Mouse (Mus musculus) layer of hippocampus, postnatal 14 days (tissue): ENCODE data around the gene Dclk1. TPM values are rescaled to one million over a fixed set of nuclear protein-coding genes. Genes with fewer than 3 reads are reported as not detected.

Experiments used
- DNase-seq, 2 experiments: peaks; one replicate each; pipeline ENCODE4 v3.0.0; 2021 to 2022; ENCODE audit warnings: low spot score in 2 of 2, mixed read lengths in 1 of 2
- total RNA-seq, 2 experiments: library from RNA; stranded (reverse); gene quantifications; 2 replicates each; pipeline ENCODE4 v1.2.3; 2021

The Dclk1 gene
- total RNA-seq, 2 experiments from 2014 or later: 580 to 665 TPM

DNA sequence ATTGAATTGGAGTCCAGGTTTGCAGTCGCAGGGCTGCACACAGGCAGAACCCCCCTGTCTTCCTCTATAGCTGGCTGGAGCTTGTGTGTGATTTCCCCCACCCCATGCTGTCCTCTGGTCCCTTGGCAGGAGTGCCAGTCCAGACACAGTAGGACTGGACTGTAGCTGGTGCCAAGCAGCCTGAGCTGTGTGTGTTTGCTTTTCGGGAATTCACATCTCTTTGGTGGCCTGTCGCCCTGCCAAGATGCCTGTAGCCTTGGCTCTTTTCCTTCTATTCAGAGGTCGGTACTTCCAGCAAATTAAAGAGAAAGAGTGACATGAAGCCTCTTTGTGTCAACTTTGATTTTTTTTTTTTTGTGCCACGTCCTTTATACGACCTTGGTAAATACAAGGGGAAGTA lies 6.3 kb downstream of the Dclk1 start:
- DNase-seq: peak; percentile 62 to 81

DNA sequence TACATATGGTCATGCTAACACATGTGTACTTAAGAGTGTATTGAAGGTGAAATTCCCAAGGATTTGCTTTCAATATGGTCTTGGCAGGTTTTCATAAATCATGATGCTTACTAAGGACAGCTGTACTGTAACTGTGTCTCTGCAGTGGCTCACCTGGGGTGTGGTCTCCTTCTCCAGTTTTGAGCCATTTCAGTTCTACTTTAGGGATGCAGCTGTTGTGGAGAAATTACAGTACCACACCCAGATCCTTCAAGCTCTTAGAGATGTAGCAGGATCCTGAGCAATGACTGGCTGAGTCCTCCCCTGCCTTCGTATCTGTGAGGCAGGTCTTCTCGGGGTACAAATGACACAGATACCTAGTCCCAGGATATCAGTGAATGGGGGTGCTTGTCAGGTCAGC lies 8.5 kb downstream of the Dclk1 start:
- no peak for DNase-seq

DNA sequence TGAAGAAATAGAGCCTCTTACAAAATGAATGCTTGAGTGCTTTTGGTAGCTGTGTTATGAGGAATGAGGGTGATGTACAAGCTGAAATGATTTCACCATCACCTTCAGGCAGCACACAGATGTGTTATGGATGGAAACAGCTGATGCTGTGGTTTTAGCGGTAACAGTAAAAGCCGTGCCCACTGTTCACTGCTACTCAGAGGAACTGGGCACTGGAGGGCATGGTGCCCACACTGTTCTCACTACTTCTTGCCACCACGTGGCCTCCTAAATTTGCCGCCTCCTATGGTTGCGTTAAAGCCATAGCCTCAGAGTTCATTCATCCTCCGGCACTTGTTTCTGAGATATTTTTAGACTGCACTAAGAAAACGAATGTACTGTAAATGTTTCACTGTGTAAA lies 18.0 kb downstream of the Dclk1 start:
- no peak for DNase-seq

DNA sequence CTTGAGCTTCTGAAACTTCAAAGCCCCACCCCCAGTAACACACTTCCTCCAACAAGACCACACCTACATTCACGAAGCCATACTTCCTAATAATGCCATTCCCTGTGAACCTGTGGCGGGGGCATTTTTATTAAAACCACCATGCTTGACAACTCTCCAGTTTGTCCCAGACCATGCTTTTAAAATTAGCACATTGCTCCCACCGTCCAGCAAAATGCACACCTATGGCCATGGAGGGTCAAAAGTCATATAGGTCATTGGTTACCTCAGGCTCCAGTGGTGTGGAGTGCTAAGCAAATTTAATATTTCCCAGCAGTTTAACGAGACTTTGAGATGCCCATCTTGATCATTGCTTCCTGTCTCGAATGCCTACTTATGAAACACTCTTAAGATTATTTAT lies 23.9 kb downstream of the Dclk1 start:
- no peak for DNase-seq

DNA sequence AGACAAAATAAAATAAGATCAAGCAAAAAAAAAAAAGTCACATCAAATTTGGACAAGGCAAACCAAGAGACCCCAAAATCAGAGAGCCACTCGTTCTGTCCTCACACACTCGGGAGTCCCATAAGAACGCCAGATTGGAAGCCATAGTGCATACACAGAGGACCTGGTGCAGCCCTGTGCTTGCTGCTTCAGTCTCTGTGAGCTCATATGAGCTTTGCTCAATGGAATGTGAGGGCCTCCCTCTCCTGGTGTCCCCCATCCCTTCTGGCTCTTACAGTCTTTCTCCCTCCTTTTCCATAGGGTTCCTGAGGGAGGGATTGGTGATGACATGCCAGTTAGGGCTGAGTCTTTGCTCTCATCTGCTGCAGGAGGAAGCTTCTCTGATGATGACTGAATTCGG lies 27.6 kb downstream of the Dclk1 start:
- no peak for DNase-seq

DNA sequence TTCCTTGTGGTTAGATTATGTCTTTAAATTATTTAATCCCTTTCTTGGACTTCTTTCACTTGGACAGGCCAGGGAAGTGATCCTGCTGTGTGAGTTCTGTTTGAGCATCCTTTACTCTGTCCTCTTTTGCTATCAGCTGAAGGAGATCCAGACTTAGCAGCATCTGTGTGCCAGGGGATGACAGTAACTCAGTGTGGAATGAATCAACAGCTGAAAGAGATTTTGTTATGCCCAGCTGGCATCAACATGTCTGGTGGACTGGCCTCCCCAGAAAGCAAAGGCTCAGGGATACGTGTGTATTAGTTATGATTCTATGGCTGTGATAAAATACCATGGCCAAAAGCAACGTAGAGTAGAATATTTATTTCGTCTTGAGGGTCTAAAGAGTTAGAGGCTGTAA lies 28.2 kb downstream of the Dclk1 start:
- DNase-seq: no peak

DNA sequence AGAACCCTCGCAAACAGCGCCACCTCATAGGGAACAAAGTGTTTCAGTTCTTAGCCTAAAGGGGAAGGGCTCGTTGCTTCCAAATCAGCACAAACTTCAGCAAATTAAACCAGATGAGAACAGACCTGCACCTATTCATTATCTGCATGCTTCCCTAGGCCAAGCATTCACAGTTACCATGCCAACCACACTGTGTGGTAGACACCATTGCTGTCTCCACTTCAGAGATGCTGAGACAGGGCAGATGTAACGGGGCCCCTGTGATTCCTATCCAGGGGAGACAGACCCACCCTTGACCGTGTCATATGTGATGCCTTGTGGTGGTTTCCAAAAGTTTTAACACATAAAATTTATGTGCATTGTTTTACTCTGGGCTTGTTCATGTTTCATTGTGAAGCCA lies 28.8 kb downstream of the Dclk1 start:
- no peak for DNase-seq

DNA sequence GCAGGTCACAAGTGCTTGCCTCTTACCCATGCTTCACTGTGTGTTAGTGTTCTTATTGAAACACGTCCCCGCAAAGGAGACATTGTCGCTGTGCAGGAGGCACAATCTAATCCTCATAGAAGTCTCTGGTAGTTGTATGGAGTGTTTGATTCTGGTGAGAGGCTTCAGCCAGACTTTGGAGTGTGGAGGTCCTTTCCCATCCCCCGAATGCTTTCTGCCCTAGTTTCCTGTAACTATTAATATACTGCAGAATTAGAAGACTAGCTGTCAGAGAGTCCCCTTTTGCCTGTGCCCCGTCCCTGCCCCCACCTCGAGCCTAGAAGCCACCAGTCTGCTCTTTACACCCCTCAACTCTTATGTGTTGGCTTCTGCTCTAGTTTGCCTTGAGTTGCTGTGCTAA lies 30.4 kb downstream of the Dclk1 start:
- DNase-seq: no peak

DNA sequence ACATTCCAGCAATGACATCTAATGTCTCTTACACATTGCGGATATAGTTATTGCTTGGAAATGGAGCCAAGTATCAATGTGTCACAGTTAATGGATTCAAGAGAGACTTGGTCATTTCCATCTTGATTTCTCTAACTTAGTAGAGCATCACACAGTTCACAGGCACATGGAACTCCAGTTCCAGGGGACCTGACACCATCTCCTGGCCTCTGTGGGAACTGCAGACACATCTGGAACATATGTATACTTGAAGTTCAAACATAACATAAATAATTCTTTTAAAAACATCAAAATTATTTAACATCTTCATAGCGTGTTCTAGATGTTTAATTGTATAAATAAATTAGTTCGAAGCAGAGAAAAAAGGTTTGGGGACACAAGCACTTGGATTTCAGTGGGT lies 34.3 kb downstream of the Dclk1 start:
- no peak for DNase-seq

DNA sequence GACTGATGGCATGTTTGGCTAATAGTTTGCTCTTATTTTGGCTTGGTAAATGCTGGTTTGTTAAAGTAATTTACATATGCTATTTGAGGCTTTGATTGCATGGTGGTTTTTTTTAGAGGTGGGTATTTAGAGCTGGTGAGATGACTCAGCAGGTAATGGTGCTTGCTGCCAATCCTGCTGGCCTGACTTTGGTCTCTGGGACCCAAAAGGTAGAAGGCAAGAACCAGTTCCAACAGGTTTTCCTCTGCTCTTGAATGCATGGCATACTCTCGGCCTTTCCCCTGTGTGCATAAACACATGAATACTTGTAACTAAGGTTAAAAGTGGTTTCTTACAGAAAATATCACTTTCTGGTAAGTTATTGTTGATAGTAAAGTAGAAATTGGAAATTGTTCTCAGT lies 34.7 kb downstream of the Dclk1 start:
- DNase-seq: no peak

DNA sequence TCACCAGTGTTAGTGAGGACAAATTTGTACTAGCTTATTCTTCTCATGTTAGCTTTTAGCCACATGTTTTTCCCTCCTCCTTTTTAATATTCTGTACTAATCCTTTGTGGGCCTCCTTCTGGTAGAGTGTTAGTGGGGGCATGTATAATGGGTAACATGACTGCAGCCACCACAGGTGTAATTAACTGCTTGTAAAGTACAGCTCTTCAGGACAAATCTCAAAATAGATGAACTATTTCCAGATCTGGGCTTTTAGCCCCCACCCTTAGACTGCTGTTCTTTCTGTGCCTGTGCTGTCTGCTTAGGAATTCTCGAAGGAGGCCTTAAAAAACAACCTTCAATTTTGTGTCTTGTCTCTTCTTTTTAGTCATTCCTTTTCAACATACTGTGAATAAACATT lies 35.7 kb downstream of the Dclk1 start:
- DNase-seq: no peak

DNA sequence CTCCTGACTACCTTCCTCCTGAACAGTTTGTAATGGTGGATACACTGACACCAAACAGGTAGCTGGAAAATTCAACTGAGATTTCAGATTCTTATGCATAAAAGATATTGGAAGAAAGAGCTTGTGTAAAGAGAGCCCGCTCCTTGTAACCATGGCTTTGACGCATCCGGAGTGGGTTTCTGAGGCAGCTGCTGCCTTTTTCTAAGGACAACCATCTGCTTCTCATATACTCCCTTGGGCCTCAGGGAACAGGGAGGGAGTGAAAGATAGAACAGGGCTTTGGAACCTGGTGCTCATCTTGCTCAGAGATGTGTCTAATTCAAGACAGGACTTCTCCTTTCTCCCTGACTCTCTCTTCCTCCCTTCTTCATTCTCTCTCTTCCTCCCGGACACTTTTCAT lies 37.8 kb downstream of the Dclk1 start:
- no peak for DNase-seq

DNA sequence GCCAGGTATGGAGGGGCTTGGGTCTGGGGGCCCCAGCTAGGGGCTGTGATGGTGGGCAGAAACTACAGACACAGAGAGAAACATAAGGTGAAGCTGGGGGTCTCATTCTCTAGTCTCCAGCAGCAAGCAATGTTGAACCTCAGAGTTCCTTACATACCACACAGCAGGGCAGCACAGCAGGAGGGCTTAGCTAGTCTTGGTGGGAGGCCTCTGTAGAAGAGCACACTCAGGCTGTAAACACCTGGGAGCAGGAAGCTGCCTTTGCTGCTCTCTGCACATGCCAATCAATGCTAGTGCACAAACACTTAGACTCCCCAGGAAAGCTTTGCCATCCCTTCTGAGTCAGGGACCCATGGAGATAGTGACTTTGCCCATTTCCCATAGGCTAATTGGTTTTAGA lies 38.3 kb downstream of the Dclk1 start:
- DNase-seq: no peak

DNA sequence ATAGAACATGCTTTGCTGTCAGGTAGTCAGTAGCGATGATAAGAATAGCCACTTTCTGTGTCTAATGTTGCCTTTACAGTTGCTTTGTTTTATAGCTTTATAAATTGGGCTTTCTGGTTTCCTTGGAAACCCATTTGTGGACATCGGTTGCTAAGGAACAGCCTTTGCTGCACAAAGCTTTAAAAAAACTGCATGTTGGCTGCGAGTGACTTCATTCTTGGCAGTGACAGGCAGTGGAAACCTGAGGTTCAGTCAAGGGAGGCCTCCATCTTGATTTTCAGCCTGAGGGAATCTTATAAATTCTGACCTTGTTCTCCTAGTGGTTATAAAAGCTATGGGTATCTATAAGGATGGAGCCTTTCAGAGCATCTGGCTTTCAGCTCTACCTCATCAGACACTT lies 42.1 kb downstream of the Dclk1 start:
- peak in 1 of 2 experiments; percentile 76 for DNase-seq

DNA sequence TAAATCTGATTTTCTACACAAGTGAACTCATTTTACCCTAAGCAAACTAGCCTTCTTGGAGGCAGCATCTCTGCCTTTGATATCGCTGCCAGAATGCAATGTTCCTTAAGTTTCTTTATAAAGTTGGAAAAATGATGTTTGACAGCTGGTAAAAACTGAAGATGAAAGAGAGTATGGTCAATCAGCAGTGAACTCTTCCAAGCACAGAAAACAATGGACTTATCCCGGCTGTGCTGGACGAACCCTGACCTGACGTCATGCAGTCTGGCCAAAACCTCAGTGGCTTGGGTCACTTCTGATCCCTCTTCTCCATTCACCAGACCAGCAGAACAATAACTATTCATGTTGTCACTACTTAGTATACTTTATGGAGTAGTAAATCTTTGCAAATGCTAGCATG lies 46.6 kb downstream of the Dclk1 start:
- DNase-seq: no peak

DNA sequence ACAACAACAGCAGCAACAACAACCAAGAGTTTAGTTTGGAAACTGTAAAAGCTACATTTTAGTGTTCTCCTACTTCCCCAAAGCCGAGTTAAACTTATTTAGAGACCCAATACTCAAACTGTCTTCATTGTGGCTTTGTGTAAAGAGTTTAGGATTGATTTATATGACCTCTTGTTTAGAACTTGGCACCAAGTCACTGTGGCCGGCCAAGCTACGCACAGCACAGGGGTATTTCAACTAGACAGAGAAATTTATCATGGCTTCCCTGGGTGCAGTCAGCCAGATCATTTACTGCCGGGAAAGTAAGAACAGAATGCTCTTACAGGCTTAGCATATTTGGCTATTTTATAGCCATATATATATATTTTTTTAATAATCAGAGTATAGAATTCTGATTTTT lies 49.8 kb downstream of the Dclk1 start:
- no peak for DNase-seq

DNA sequence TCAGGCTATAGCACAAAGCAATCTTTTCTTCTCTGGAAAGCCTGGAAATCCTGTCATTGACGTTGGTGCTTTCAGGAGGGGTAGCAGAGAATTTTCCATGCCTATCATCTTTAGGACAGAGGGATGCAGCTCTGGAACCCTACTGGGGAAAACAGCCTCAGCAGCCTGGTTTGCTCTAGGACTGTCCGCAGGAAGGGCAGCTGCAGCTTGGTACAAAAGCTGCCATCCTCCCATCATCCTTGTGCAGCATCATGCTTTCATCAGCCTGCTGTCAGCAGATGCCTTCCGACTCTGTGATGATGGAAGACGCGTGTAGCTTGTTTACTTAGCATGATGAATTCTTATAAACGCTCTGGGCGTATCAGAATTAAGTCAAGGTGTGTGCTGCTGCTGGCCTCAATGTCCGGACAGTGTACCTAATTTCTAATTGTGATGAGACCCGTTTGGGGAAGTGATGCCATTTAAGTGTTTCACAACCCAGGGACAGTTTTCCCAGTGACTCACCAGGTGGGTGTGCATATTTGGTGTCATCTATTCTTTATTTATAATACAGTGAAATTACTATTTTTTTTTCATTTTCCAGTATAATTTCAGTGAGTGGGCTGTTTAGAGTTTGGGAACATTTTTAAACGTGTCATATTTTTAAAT lies 50.7 kb downstream of the Dclk1 start:
- DNase-seq: no peak

DNA sequence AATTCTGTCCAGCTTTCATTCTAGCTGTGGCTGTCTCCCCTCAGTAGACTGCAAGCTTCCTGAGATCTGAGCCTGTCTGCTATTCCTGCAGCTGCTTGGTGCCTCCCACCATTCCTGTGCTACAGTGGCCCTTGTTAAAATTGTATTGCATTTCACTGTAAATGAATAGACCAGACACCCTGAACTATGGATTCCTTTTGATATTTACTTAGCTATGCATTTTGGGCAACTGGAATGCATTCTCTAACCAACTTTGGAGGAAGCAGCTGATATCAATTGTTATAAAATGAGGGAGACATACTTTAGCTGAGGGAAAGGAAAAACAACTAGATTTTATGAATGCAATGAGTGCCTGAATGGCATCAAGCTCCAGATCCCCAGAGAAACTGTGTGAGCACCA lies 63.5 kb downstream of the Dclk1 start:
- no peak for DNase-seq

DNA sequence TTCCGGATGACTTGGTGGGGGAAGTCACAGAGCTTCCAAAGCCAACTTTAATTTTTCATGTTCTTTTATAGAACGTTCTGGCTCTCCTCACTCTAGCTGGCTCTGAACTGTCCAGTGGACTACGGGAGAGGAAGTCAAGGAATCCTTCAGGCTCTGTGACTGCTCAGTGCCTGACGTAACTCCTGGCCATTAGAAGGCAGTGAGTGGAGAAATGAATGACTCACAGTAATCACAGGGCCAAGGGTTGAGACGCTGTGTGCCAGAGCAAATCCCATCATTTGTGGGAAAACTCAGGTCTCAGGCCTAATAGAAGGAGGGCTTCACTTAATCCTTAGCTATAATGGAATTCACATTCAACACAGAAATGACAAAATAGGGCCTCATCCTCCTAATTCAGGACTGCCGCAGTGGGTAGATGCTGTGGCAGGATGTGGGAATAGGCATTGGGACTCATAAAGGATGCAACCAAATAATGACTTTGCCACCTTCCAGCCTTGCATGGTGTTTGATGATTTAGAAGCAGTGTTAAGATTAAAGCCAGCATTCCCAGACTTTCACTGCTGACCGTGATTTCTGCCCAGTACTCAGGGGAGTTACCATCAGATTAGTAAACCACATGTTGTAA lies 65.5 kb downstream of the Dclk1 start:
- DNase-seq: no peak

DNA sequence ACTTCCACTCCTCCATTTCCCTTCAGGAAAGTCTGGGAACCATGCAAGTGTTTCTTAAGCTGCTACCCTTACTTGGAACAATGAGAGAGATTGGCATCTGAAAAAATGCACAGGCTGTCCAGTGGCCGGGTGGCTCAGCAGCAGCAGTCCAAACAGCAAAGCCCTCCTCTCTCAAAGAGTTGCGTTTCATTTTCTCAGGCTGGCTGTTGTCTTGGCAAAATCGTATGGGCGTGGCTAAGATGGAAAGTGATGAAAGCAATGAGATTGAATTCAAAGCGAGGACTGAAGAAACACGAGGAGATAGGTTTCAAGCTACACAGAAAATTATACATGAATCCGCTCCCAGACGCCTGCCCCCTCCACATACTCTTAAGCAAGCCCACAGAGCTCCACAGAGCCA lies 67.8 kb downstream of the Dclk1 start:
- DNase-seq: no peak

DNA sequence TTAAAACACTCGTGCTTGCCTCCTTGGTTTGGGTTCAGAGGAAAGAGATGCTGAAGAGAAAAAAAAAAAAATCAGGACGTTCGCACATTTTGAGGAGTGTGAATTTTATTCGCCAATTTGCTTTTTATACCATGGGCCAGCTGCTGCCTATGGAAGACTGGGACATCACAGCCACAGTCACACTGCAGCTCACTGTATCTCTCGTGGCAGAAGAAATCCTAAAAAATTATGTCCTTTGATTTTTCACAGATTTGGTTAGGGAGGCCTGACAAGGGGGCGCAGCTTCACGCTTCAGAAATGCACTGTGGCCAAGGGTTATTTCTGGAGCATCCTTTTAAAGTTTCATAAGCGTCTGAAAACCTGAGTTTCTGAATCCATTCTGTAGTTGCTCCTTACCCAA lies 73.7 kb downstream of the Dclk1 start:
- no peak for DNase-seq

DNA sequence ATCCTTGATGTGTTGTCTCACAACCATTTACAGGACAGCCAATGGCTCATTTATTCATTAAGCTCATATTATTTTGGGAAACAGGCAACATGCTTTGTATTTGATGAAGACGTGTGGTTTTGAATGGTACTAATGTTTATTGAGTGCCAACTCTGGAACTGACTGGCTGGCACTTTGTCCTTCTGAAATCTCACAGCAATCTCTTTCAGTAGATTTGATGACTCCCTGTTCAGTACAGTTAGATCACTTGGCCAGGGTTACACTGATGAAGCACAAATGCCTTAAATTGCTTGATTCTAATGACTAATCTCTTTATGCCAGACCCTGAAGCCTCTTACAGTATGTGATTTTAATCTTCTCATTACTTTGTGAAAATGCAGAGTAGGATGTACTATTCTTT lies 75.9 kb downstream of the Dclk1 start:
- DNase-seq: no peak

DNA sequence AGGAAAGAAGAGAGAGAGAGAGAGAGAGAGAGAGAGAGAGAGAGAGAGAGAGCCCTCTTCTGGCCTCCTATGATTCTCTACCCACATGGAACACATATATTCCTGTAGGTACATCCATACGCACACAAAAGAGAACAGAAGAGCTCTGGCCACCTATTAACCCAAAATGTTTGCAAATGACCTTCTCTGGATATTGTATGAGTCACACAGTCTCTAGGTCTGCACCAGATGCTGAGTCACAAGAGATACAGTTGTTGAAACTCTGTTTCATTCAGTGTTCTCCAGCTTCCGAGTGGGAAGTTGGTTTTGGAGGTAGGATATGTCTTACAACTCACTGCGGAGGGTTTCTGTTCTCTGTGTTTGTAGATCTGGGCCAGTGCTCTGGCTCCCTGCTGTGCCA lies 78.4 kb downstream of the Dclk1 start:
- no peak for DNase-seq

DNA sequence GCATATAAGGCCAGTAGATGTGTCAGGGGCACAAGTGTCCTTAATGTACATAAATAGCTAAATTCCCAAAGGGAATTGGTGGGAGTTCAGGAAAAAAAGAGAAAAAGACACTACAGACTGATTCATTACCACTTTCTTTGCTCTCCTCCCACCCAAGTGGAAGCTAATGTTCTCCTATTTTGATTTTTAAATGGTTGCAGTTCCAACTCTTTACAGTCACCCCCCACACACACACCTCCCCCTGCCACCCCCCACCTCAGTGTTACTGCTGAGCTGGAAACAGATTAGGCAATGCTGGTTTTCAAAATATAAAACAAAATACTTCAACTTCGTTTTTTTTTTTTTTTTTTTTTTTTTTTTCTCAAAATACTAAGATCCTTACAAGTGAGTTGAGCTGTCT lies 81.9 kb downstream of the Dclk1 start:
- DNase-seq: no peak
